Mouse (Mus musculus): Measurements from ENCODE around the gene Lrrc15. TPM values are rescaled to one million over a fixed set of nuclear protein-coding genes. Genes with fewer than 3 reads are reported as not detected.

Lrrc15 gene
- total RNA-seq (2021) = not detected
- long read RNA-seq, experiment 1 = 0 reads
- long read RNA-seq, experiment 2 = 0 reads

DNA sequence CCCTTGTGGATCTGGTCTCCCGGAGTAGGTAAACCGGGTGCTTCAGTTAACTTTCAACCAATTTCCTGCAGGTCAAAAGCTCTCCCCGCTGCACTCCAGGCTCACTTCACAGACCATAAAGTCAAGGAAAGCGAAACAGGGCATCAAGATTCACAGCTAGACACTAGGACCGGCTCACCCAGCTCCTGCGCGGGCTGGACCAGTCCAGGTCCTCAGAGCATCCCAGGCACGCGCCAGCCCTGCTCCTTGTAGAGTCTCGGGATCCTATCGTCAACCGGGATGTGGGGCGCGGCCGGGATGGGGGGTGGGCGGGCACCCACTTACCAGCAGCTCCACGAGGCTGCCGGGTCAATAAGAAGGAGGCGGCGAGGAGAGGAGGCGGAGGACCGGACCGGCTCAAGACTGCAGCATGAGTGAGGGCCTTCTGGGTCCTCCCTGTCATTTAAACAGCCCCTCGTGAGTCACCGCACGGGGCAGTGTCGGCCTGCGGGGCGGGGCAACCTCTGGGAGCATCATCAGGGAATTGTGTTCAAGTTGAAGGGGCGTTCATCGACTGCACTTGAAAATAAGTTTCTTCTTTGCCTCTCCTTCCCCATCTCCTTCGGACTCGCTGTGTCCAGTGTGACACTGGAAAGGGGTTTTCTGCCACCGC lies at the start of gene Lrrc15:
TSS of gene Lrrc15 (minus strand) at position 413 of the 652 bp plus-strand sequence.
- no peak for DNase-seq (ENCODE audit: low spot score in 2 of 2)

DNA sequence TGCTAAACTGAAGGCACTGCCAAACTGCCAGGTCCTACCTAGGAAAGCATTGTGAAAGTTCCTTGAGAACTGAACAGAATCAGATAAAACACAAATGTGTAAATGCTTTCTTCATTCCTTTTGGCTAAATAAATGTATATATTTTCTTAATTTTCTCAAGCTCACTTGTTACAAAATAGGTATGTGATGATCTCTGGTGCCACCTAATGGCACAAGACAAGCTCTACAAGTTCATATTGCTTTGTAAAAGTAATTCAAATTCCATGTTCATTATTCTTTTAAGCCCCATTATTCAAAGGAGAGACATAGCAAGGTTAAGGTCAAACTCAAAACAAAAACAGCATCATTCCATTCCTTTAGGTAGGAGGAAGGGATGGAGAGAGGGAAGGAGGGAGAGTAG lies 31.2 kb upstream of the Lrrc15 start:
- DNase-seq (ENCODE audit: low spot score in 2 of 2) = no peak

- DNase-seq (ENCODE audit: low spot score in 2 of 2) = no peak
These were observed 27.6 kb upstream of the Lrrc15 start, which contains the start of gene Gp5 for GRCm38 (mm10) chr16:30310647-30311046. Gp5 (minus strand) TSS chr16:30310779.

- DNase-seq (ENCODE audit: low spot score in 2 of 2) = no peak
These were observed 27.1 kb upstream of the Lrrc15 start for GRCm38 (mm10) chr16:30310171-30310515.

DNA sequence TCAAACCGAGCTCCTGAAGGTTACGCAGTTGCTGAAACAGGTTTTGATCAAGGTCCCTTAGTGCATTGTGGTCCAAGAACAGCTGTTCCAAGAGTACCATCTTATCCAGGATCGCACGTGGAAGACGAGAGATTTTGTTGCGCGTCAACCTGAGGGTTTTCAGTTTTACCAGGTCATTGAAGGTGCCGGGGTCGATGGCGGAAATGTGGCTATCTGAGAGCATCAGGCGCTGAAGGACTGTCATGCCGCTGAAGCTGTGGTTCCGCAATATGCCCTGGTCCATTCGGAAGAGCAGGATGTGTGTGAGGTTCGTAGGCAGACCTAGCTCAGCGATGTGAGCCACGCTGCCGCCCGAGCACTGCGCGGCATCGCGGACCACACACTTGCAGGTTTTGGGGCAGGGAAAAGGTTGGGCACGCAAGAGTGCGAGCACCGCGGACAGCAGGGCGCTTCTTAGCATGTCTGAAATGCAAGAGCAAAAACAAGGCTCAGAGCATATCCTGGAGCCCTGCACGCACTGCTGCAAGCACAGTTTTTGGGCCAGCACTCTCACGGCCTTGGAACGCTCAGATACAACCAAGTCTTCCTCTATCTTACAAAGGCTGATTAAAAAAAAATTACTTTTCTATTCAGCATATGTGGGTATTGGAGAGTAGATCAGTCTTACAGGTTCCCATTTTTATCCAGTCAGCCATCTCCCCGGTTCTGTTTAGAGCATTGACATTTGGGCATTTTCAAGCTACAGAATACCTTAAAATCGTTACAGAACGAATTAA lies 26.5 kb upstream of the Lrrc15 start:
- peak in 1 of 2 experiments; percentile 49 for DNase-seq (ENCODE audit: low spot score in 2 of 2)

DNA sequence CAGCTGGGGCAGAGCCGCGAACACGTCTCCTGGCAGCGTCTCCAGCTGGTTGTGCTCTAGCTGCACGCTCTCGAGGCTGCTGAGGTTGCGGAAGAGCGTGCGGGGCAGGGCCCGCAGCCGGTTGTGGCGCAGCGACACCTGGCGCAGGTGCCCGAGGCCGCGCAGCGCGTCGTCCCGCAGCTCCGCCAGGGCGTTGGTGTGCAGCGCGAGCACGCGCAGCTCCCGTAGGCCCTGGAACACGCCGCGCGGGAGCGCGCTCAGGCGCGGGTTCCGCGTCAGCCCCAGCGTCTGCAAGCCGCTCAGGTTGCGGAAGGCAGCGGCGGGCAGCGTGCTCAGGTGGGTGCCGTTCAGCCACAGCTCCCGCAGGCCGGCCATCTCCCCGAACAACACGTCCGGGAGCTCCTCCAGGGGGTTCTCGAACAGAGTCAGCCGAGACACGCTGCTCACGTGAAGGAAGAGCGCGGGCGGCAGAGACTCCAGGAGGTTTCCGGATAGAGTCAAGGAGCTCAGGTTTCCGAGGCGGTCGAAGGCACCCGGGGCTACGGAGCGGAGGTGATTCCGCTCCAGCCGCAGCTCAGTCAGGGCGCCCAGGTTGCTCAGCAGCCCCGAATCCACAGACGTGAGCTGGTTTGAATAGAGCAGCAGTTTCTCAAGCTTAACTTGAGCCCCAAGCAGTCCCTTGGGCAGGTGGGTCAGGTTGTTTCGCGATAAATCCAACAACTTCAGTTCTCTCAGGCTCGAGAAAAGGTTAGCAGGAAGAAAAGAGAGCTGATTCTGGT lies 25.7 kb upstream of the Lrrc15 start:
- DNase-seq (ENCODE audit: low spot score in 2 of 2) = peak; percentile 61 to 74

GRCm38 (mm10) chr16:30307961-30308615 lies 25.0 kb upstream of the Lrrc15 start:
- no peak for DNase-seq (ENCODE audit: low spot score in 2 of 2)

GRCm38 (mm10) chr16:30307306-30307705 lies 24.2 kb upstream of the Lrrc15 start:
- no peak for DNase-seq (ENCODE audit: low spot score in 2 of 2)

GRCm38 (mm10) chr16:30306102-30306501 lies 23.0 kb upstream of the Lrrc15 start:
- no peak for DNase-seq (ENCODE audit: low spot score in 2 of 2)

DNA sequence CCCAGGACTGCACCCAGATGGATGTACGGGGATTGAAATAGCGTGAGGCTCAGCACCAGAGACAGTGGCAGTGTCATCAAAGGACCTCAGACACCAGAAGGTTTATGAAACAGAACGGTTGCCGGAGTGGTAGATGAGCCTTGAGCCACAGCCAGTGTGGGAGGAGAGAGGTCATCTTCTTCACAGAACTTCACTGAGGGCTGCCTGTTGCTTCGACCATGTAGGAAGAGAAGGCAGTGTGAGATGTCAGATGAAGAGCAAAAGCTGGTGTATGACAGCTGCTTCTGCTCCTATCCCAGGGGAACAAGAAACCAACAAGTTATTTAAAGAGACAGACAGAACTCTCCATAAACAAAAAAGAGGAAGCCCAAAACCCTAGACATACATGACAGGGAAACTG lies 21.2 kb upstream of the Lrrc15 start:
- no peak for DNase-seq (ENCODE audit: low spot score in 2 of 2)

DNA sequence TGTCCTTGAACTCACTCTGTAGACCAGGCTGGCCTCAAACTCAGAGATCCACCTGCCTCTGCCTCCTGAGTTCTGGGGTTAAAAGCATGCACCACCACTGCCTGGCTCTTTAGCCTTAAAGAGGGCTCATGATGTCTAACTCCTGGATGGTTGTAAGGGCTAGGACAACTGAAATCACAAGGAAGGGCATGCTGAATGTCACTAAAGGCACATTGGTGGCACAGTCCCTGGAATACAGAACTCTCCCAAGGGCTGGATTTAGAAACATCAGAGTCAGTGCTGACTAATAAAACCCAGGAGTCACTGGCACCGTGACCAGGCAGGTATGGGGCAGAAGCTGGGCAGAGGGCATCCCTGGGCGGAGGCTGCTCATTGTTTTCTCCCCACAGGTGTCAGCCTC lies 20.4 kb upstream of the Lrrc15 start:
- DNase-seq (ENCODE audit: low spot score in 2 of 2) = no peak

DNA sequence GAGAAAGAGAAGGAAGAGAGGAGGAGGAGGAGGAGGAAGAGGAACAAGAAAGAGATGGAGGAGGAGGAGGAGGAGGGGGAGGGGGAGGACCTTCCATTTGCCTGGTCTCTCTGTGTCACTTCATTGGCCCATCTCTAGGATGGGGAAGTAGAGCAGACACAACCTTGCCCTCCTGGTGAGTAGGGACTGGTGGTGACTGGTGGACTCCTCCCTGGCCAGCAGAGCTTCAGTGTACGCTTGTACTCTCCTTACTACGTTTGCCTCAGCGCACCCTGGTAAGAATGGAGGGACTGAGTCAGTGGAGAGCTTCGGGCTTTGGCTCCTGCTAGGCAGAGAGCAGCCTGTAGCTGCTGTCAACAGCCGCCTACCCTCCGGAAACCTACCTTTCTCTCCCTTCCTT lies 19.6 kb upstream of the Lrrc15 start:
- no peak for DNase-seq (ENCODE audit: low spot score in 2 of 2)

DNA sequence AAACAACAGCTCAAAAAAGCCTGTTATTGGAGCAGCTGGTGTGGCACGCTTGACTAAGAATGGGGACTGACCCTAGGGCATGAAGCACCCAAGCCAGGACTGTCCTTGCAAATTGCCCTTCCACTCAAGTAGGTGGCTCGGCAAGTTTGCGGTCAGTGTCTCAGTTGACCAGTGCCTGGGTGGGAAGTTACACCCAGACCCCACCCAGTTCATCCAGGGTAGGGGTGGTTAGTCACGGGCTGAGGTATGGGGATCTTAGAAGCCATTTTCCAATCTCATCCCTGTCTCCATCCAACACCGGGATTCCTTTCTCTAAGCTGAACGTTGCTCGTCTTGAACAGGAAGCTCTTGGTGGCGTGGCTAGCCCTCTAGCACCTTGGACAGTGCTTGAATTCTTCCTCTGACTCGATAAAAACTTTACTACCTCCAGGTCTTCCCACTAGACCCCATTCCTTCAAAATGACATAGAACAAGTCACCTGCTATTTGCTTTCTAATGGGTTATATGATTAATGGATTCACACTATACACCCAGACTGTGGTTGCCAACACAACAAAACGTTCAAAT lies 16.7 kb upstream of the Lrrc15 start:
- DNase-seq (ENCODE audit: low spot score in 2 of 2) = no peak

DNA sequence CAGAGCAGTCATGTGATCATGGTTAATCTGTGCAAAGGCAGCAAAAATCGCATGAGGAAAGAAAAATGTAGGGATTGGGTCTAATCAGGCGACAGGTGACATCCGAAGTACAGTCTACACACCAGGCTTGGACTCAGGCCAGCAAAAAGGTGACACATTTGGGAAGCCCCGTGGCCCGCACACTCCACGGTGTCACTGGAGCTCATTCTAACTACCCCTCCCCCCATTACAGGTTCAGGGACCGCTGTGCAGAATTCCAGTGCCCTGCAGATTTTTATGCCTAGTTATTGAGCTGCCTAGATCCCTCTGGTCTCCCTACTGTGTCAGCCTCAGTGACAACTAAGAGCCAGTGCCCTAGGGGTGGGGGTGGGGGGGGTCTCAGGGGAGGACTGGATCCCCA lies 14.4 kb upstream of the Lrrc15 start:
- no peak for DNase-seq (ENCODE audit: low spot score in 2 of 2)

DNA sequence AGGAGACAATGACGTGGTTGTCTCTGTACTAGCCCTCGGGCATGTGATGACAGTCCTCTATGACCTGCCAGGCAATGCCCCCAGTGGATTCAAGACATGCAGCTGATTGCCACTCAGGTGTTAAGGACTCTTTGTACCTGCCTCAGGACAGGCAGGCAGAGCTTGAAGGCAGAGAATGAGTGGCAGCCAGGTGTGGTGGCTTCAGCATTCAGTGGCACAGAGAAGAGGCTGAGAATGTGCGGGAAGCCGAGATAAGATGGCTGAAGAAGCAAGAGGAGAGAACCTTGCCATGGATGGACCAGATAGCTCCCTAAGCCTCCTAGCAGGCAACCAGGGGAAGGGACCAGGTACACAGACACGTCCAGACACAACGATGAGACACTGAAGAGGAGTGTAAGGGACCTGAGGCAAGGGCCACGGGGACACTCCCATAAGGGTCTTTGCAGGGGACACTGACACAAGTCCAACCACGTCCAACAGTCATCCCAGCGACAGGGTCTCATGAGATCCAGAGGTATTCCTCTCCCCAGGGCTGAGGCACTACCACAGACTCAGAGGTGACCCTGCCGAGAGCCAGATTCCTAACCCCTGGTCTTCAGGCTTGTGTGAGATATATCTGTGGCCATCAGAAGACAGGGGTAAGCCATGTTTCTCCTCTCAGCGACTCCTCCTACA lies 13.7 kb upstream of the Lrrc15 start:
- DNase-seq (ENCODE audit: low spot score in 2 of 2) = no peak

DNA sequence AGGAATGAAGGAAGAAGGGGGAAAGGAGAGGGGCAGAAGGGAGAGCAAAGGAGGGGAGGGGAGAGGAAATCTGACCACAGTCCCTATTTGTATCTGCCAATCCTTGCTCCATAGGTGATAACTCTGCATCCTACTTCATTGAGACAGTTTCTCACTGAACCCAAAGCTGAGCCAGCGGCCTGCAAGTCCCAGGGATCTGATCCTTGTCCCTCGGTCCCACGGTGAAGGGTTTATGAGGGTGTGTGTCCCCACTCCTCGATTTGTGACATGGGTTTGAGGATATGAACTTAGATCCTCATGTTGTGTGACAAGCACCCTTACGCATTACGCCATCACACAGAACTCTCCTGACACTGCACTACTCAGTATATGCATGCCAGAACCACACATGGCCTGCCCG lies 12.1 kb upstream of the Lrrc15 start:
- no peak for DNase-seq (ENCODE audit: low spot score in 2 of 2)

- DNase-seq (ENCODE audit: low spot score in 2 of 2) = no peak
These were observed 7.4 kb upstream of the Lrrc15 start for GRCm38 (mm10) chr16:30290436-30290835.

DNA sequence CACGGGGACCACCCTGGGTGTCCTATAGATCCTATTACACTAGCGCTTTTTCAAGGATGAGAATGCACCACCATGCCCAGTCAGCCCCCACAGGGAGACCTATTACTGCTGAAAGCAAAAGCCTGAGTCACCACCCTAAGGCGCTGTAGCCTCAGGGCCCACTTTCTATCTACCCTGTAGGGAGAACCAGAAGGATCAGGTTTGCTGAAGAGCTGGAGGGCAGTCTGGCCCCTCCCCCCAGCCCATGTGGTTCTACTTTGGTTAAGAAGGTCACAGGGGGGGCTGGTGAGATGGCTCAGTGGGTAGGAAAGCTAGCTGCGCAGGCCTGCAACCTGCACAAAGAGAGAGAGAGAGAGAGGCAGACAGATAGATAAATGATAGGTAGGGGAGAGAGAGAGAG lies 2.6 kb upstream of the Lrrc15 start:
- DNase-seq (ENCODE audit: low spot score in 2 of 2) = no peak

DNA sequence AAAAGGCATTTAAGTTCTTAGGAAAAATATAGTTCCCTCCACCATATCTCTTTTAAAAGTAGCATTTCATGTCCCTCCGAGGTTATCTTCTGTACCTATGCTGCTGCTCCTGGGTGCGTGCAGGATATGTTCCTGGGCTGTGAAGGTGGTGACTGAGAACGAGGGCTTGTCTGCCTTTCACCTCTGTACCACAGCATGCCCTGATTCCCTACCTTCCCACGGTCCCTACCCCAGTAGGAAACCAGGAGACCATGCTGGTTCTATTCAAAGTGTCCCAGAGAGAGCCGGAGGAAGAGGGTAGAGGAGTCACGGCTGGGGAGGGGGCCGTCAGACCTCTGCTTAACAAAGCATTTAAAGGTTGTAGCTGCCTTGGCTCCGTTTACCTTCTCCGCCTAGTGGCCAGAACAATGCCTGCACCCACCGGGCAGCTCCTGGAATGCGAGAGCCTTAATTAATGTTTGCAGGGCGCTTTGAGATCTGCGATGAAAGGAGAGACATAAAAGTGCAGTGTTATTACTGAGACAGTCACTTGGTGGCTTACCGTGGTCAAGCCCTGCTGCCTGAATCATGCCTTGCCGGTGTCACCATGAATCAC lies 784 bp upstream of the Lrrc15 start:
- peak in 1 of 2 experiments; percentile 21 for DNase-seq (ENCODE audit: low spot score in 2 of 2)

- DNase-seq (ENCODE audit: low spot score in 2 of 2) = no peak
These were observed 2.3 kb downstream of the Lrrc15 start for GRCm38 (mm10) chr16:30280676-30281297.
